Mouse (Mus musculus) testis, adult 2 months (tissue): ENCODE data around the gene BC004004.

ENCODE experiments used
- CTCF ChIP-seq: fragments of 200-500 bp; IDR thresholded peaks from 2 replicates; pipeline ENCODE4 v1.5.1; 2012; ENCODE audit warnings: low read depth, mild to moderate bottlenecking, inconsistent platforms, low read length, moderate library complexity; ENCODE audit not compliant: control insufficient read depth, insufficient read depth, insufficient replicate concordance
- POLR2A ChIP-seq: fragments of 200-500 bp; IDR thresholded peaks from 2 replicates; pipeline ENCODE4 v1.6.1; 2012; ENCODE audit warnings: low read depth, mild to moderate bottlenecking, inconsistent platforms, low read length, moderate library complexity; ENCODE audit not compliant: control insufficient read depth

DNA sequence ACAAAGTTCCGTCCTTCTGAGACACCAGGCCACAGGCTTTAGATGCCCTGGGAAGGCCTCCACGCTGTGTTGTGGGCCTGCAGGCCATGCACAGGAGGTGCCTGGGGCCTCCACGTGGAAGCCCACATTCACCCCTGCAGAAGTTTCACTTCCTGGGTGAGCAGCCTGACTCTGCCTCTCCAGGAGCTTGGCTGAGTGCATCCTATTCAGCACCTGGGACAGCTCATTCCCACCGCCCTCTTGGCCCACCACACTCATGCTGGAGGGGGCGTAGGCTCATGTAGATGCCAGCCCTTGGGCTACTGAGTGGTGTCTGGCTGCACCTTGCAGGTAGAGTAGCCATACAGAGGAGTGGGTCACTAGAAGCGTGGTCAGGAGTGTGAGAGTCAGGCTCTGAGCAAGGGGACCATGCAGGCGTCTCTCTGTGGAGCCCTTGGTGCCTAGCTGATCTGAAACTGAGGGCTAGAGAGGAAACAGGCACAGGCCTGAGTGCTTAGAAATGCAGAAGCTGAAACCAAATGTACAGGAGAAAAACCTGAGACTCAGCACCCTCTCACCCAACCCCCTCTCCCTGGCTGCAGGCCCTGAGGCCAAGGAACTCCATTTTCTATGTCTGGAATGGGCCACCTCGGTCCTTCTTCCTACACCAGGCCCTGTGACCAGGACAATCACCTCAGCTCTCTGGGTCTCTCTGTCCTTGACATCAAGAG, 93.5 kb downstream of the BC004004 start:
- TF ChIP-seq POLR2A (no peak), CTCF (no peak)
